Mouse (Mus musculus): ENCODE data around the gene Os9. TPM values are rescaled to one million over a fixed set of nuclear protein-coding genes. Genes with fewer than 3 reads are reported as not detected.
A peak's percentile ranks its signal among the peaks of the same experiment; 100 is the strongest.
"Not testable (repeated sequence)": the region's sequence is repeated elsewhere in the genome, so short reads cannot be mapped to it uniquely, and the experiment has no call there.

Os9 gene
- polyA plus RNA-seq, 1 experiment from 2014 or later: 118 TPM

GRCm38 (mm10) chr10:127075651-127076050, 45.3 kb downstream of the Os9 start:
- H3K4me2 ChIP-seq (replicated peaks): no peak overlapping the region
- no peak for ATAC-seq (ENCODE audit: low FRiP score)
- WGBS: 61% methylated on average over 8 of the region's 8 CpGs
- no peak overlapping the region for H3K27ac ChIP-seq
- H3K27me3 ChIP-seq: peaks cover 54% of the 10 kb centered on the region
- peaks cover 37% of the 10 kb centered on the region for H3K4me1 ChIP-seq
- H3K9ac ChIP-seq: no peak overlapping the region
- no peak overlapping the region for H3K4me3 ChIP-seq
- H3K36me3 ChIP-seq: no peaks in the 10 kb centered on the region
- no peaks in the 10 kb centered on the region for H3K9me3 ChIP-seq (replicated peaks)

- H3K27ac ChIP-seq: no peak within 1 kb of the TSS
- H3K9ac ChIP-seq: no peak within 1 kb of the TSS
- no peak within 1 kb of the TSS for H3K4me3 ChIP-seq
- H3K27me3 ChIP-seq: peaks cover 49% of the 10 kb centered on the region
- H3K36me3 ChIP-seq: no peaks in the 10 kb centered on the region
- no peak within 1 kb of the TSS for H3K4me2 ChIP-seq (replicated peaks)
- ATAC-seq (ENCODE audit: low FRiP score): no peak
- 66% methylated on average over 9 of the region's 9 CpGs for WGBS
- peaks cover 31% of the 10 kb centered on the region for H3K4me1 ChIP-seq
- H3K9me3 ChIP-seq (replicated peaks): no peaks in the 10 kb centered on the region
Measured at GRCm38 (mm10) chr10:127075080-127075479, 45.9 kb downstream of the Os9 start, which contains the start of gene Agap2. Gene Agap2 (plus strand): TSS chr10:127075284.

GRCm38 (mm10) chr10:127073981-127074380, 47.0 kb downstream of the Os9 start:
- Histone ChIP-seq H3K9me3 (replicated peaks) (no peaks in the 10 kb centered on the region), H3K4me3 (no peak overlapping the region), H3K27me3 (peaks cover 38% of the 10 kb centered on the region), H3K4me2 (replicated peaks) (no peak overlapping the region), H3K9ac (no peak overlapping the region), H3K4me1 (peaks cover 27% of the 10 kb centered on the region), H3K36me3 (no peaks in the 10 kb centered on the region), H3K27ac (no peak overlapping the region)
- no peak for ATAC-seq (ENCODE audit: low FRiP score)
- 100% methylated on average over 1 of the region's 1 CpGs for WGBS

- not testable (repeated sequence) for ATAC-seq (ENCODE audit: low FRiP score); H3K4me3 ChIP-seq; H3K4me2 ChIP-seq (replicated peaks); H3K36me3 ChIP-seq; H3K27ac ChIP-seq; H3K9me3 ChIP-seq (replicated peaks); H3K9ac ChIP-seq
- 81% methylated on average over 2 of the region's 2 CpGs for WGBS
- Histone ChIP-seq H3K4me1 (peaks cover 31% of the 10 kb centered on the region), H3K27me3 (peaks cover 29% of the 10 kb centered on the region)
Measured at GRCm38 (mm10) chr10:127072969-127073368, 48.0 kb downstream of the Os9 start.

- H3K9me3 ChIP-seq (replicated peaks); H3K27ac ChIP-seq; H3K4me2 ChIP-seq (replicated peaks); H3K9ac ChIP-seq; H3K4me3 ChIP-seq; ATAC-seq (ENCODE audit: low FRiP score): not testable (repeated sequence)
- H3K27me3 ChIP-seq: peaks cover 23% of the 10 kb centered on the region
- peaks cover 12% of the 10 kb centered on the region for H3K36me3 ChIP-seq
- peaks cover 27% of the 10 kb centered on the region for H3K4me1 ChIP-seq
- WGBS: 85% methylated on average over 4 of the region's 4 CpGs
Measured at GRCm38 (mm10) chr10:127072270-127072669, 48.7 kb downstream of the Os9 start.

GRCm38 (mm10) chr10:127071203-127071602, 49.7 kb downstream of the Os9 start:
- H3K9me3 ChIP-seq (replicated peaks): no peaks in the 10 kb centered on the region
- ATAC-seq (ENCODE audit: low FRiP score): no peak
- H3K4me1 ChIP-seq: peaks cover 29% of the 10 kb centered on the region
- H3K36me3 ChIP-seq: peaks cover 22% of the 10 kb centered on the region
- peak overlapping the region; percentile 96 for H3K4me2 ChIP-seq (replicated peaks)
- H3K27ac ChIP-seq: no peak overlapping the region
- H3K27me3 ChIP-seq: peaks cover 14% of the 10 kb centered on the region
- H3K9ac ChIP-seq: peak overlapping the region; percentile 77; the same call in 1 of the 2 replicates
- WGBS: 78% methylated on average over 9 of the region's 9 CpGs
- peak overlapping the region; percentile 58 for H3K4me3 ChIP-seq

- peak within 1 kb of the TSS; percentile 58 for H3K4me3 ChIP-seq
- 2% methylated on average over 36 of the region's 36 CpGs for WGBS
Measured at GRCm38 (mm10) chr10:127070190-127071121, 50.5 kb downstream of the Os9 start, which contains the start of gene Tspan31. Gene Tspan31 (minus strand): TSS chr10:127070264.

GRCm38 (mm10) chr10:127069281-127070189, 51.4 kb downstream of the Os9 start:
- Histone ChIP-seq H3K27ac (peak overlapping the region; percentile 94), H3K9me3 (replicated peaks) (no peaks in the 10 kb centered on the region), H3K4me3 (peak overlapping the region; percentile 58), H3K4me2 (replicated peaks) (peak overlapping the region; percentile 96), H3K4me1 (peaks cover 43% of the 10 kb centered on the region), H3K36me3 (peaks cover 37% of the 10 kb centered on the region), H3K9ac (peak overlapping the region; percentile 76), H3K27me3 (no peaks in the 10 kb centered on the region)
- 9% methylated on average over 30 of the region's 30 CpGs for WGBS
- peak; percentile 83 for ATAC-seq (ENCODE audit: low FRiP score)

More at GRCm38 (mm10) chr10:127070190-127071121, 50.5 kb downstream of the Os9 start, which contains the start of gene Tspan31:
- Histone ChIP-seq H3K27ac (peak within 1 kb of the TSS; percentile 94), H3K27me3 (peaks cover 7% of the 10 kb centered on the region; the same call in 1 of the 2 replicates), H3K36me3 (peaks cover 30% of the 10 kb centered on the region), H3K9ac (peak within 1 kb of the TSS; percentile 77), H3K9me3 (replicated peaks) (no peaks in the 10 kb centered on the region), H3K4me2 (replicated peaks) (peak within 1 kb of the TSS; percentile 96), H3K4me1 (peaks cover 34% of the 10 kb centered on the region)
- ATAC-seq (ENCODE audit: low FRiP score): peak; percentile 90

GRCm38 (mm10) chr10:127068360-127069038, 52.4 kb downstream of the Os9 start:
- H3K9me3 ChIP-seq (replicated peaks): no peaks in the 10 kb centered on the region
- no peaks in the 10 kb centered on the region for H3K27me3 ChIP-seq
- no peak for ATAC-seq (ENCODE audit: low FRiP score)
- peak overlapping the region; percentile 94; the same call in 1 of the 2 replicates for H3K27ac ChIP-seq
- H3K4me1 ChIP-seq: peaks cover 45% of the 10 kb centered on the region
- 84% methylated on average over 9 of the region's 9 CpGs for WGBS
- H3K4me2 ChIP-seq (replicated peaks): peak overlapping the region; percentile 96
- H3K9ac ChIP-seq: peak overlapping the region; percentile 76
- peaks cover 37% of the 10 kb centered on the region for H3K36me3 ChIP-seq
- peak overlapping the region; percentile 58 for H3K4me3 ChIP-seq

- ATAC-seq (ENCODE audit: low FRiP score): no peak
- H3K4me3 ChIP-seq: no peak overlapping the region
- no peak overlapping the region for H3K4me2 ChIP-seq (replicated peaks)
- H3K9me3 ChIP-seq (replicated peaks): no peaks in the 10 kb centered on the region
- H3K9ac ChIP-seq: no peak overlapping the region
- H3K4me1 ChIP-seq: peaks cover 49% of the 10 kb centered on the region
- H3K27me3 ChIP-seq: no peaks in the 10 kb centered on the region
- 90% methylated on average over 14 of the region's 14 CpGs for WGBS
- H3K36me3 ChIP-seq: peaks cover 37% of the 10 kb centered on the region
- H3K27ac ChIP-seq: peak overlapping the region; percentile 69
Measured at GRCm38 (mm10) chr10:127066519-127067018, 54.4 kb downstream of the Os9 start.

- H3K27me3 ChIP-seq: no peaks in the 10 kb centered on the region
- H3K4me1 ChIP-seq: peaks cover 51% of the 10 kb centered on the region
- 91% methylated on average over 9 of the region's 9 CpGs for WGBS
- no peaks in the 10 kb centered on the region for H3K9me3 ChIP-seq (replicated peaks)
- peak overlapping the region; percentile 18; the same call in 1 of the 2 replicates for H3K9ac ChIP-seq
- no peak overlapping the region for H3K4me2 ChIP-seq (replicated peaks)
- peaks cover 37% of the 10 kb centered on the region for H3K36me3 ChIP-seq
- no peak for ATAC-seq (ENCODE audit: low FRiP score)
- no peak overlapping the region for H3K27ac ChIP-seq
- no peak overlapping the region for H3K4me3 ChIP-seq
Measured at GRCm38 (mm10) chr10:127065981-127066380, 55.0 kb downstream of the Os9 start.
